Mouse (Mus musculus) embryonic fibroblast, embryonic 13.5 days (primary cell): ENCODE measurements around the gene Olfr373. TPM values are rescaled to one million over a fixed set of nuclear protein-coding genes. Genes with fewer than 3 reads are reported as not detected.
"Not testable (repeated sequence)": the region's sequence is repeated elsewhere in the genome, so short reads cannot be mapped to it uniquely, and the experiment has no call there.

Experiments
- H3K27ac ChIP-seq: 2 replicates; pipeline ENCODE4 v1.5.1; 2012; ENCODE audit warnings: low read length, control low read depth, inconsistent platforms; ENCODE audit not compliant: insufficient read depth
- H3K4me1 ChIP-seq: 2 replicates; pipeline ENCODE4 v1.6.1; 2011; ENCODE audit warnings: low read length; ENCODE audit not compliant: control insufficient read depth, insufficient read depth
- H3K4me3 ChIP-seq: 2 replicates; pipeline ENCODE4 v1.5.1; 2011; ENCODE audit warnings: mild to moderate bottlenecking, control low read depth, low read length; ENCODE audit not compliant: insufficient read depth
- CTCF ChIP-seq: IDR thresholded peaks from 2 replicates; pipeline ENCODE4 v1.5.1; 2011; ENCODE audit warnings: mild to moderate bottlenecking, control low read depth, low read length, moderate library complexity, borderline replicate concordance; ENCODE audit not compliant: insufficient read depth
- POLR2A ChIP-seq: IDR thresholded peaks from 2 replicates; pipeline ENCODE4 v1.6.1; 2011; ENCODE audit warnings: low read depth, mild to moderate bottlenecking, control low read depth, low read length, moderate library complexity
- polyA plus RNA-seq: library from polyadenylated mRNA; stranded (reverse); fragments of >200 nt; gene quantifications from 2 replicates; pipeline ENCODE4 v1.2.4, GENCODE M21; 2011; ENCODE audit warnings: low read depth; ENCODE audit not compliant: missing spikeins, insufficient read length

Gene Olfr373
- polyA plus RNA-seq, 1 experiment = not detected

DNA sequence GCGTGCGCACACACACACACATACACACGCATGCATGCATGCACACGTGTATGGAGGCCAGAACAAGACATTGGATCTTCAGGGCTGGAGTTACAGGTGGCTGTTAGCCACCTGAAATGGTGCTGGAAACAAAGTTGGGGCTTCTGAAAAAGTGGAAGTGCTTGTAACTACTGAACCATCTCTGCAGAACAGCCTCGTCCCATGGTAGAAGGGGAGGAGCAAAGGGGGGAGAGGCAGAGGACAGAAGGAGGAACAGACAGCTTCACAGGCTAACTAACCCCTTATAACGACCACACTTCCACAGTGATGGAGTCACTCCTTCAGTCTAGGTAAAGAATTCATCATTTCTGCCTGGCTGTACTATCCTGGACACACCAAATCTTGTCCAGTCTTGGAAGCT is 27.9 kb downstream of the Olfr373 start:
- Histone ChIP-seq H3K4me3 (no peak overlapping the region), H3K4me1 (no peaks in the 10 kb centered on the region), H3K27ac (no peak overlapping the region)
- TF ChIP-seq POLR2A = no peak
- no peak for TF ChIP-seq CTCF

DNA sequence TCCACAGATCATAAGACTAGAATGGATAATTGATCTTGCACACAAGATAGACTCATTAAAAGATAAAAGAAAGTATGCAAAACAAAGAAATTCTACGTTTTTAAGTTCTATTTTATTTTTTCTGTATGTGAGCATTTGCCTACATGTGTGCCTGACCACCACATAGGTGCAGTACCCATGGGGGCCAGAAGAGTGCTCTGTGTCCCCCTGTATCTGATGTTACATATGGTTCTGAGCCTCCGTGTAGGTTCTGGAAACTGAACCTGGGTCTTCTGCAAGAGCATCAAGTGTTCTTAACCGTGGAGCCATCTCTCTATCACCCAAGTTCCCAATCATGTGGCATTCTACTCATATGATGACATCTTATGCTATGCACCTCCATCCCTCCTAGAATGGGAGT is 29.5 kb downstream of the Olfr373 start:
- no peak for TF ChIP-seq CTCF

DNA sequence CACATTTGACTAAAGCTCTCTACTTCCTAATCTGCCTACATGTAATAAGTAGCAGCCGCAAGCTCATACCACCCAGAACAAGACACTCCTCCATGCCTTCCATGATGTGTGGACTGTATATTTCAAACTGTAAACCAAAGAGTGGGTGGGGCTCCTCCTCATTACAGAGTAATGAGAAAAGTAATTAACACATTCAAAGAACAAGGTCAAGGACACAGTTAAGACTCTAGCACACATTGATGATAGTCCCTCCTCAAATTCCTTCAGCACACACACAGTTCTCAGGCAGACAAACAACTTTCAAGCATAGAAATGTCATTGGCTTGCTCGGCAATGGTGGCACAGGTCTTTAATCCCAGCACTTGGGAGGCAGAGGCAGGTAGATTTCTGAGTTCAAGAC is 32.2 kb downstream of the Olfr373 start:
- TF ChIP-seq POLR2A = no peak
- TF ChIP-seq CTCF = no peak
- Histone ChIP-seq H3K27ac (no peak overlapping the region), H3K4me3 (no peak overlapping the region), H3K4me1 (no peaks in the 10 kb centered on the region)

More for the DNA sequence above, 29.5 kb downstream of the Olfr373 start:
- no peak overlapping the region for H3K27ac ChIP-seq
- H3K4me3 ChIP-seq = no peak overlapping the region
- no peaks in the 10 kb centered on the region for H3K4me1 ChIP-seq

DNA sequence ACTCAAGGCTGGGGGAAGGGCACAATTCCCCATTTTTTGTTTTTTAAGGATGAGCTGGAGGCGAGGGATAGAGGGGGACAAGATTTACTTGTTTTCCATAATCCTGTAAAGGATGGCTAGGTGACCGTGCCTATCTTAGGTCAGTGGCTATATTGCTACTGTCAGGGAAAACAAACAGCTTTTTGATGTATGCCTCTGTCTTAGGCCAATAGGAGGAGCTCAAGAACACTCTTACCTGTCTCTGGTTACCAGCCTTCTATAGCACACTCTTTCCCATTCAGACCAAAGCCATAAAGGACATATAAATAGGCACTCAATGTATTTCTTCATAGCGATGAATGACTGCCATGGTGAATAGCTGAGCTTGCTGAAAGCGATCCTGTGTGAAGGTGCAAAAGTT is 35.6 kb downstream of the Olfr373 start:
- H3K4me3 ChIP-seq = no peak overlapping the region
- no peaks in the 10 kb centered on the region for H3K4me1 ChIP-seq
- no peak overlapping the region for H3K27ac ChIP-seq
- TF ChIP-seq POLR2A (no peak), CTCF (no peak)

DNA sequence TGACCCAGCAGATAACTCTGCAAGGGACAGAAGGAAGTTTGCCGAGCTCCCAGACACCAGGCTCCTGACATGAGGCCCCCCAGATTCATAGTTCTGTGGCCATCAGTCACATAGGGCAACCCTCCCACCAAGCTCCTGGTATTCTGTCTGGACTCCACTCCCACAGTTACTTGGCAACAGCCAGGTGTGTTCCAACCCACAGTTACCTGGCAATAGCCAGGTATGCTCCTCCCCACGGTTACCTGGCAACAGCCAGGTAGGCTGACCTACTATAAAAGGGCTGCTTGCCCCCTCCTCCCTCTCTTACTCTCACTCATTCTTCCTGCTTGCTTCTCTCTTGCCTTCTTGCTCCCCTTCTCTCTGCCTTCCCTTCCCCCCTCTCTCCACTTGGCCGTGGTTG is 38.5 kb downstream of the Olfr373 start:
- not testable (repeated sequence) for H3K4me3 ChIP-seq, H3K4me1 ChIP-seq, H3K27ac ChIP-seq

DNA sequence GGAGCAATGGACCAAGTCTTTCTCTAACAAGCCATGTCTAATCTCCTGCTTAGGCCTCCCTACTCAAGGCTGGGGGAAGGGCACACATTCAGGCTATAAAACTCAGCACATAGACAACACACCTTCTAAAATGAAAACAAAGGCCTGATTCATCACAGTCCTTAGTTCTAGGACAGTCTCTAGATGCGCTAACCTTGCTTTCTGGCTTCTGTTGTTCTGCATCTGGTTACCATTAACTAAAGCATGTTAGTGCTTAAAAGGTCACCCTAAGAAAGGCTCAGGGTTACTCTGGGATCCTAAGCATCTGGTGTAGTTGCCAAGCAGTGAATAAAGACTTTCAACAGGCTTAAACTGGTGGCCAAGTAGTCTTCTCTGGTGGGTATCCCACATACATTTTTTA is 39.0 kb downstream of the Olfr373 start:
- Histone ChIP-seq H3K4me1 (no peaks in the 10 kb centered on the region), H3K4me3 (no peak overlapping the region), H3K27ac (no peak overlapping the region)
- no peak for TF ChIP-seq POLR2A
- no peak for TF ChIP-seq CTCF

DNA sequence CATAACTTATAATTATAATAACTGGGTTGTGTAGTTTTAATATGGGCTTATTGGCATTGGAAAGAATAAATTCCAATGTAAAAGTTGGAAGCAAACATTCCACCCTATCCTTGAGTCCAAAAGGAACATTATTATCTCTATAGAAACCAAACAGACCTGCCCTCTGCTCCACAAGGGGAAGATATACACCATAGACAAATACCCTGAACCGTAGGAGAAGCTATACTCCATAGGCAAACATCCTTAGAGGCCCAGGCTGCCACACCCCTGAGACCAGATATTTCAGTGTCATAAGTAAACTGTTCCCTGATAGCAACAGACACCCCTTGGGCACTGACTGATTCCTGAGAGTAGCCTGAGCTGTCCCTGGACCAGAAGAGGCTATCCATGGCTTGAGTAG is 44.9 kb downstream of the Olfr373 start:
- no peak for TF ChIP-seq POLR2A
- no peak for TF ChIP-seq CTCF
- Histone ChIP-seq H3K4me3 (no peak overlapping the region), H3K27ac (no peak overlapping the region), H3K4me1 (no peaks in the 10 kb centered on the region)

DNA sequence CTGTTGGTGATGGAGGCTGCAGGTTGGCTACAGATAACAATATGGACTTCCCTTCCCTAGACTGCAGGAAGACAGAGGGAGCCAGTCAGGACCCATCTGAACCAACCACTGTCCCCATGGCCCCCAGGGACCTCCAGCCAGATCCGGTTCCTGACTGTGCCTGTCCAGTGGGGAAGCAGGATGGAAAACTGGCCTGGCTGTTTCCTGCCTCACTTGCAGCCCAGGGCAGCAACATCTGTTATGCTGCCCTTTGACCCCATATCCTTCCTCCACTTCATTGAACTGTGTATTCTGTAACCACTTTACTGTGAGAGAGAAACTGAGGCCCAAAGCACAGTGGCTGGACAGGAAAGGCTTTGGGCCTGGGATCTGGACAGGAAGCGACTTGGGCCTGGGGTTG is 48.3 kb downstream of the Olfr373 start:
- TF ChIP-seq CTCF = no peak
- TF ChIP-seq POLR2A = no peak
- H3K27ac ChIP-seq = no peak overlapping the region
- no peaks in the 10 kb centered on the region for H3K4me1 ChIP-seq

DNA sequence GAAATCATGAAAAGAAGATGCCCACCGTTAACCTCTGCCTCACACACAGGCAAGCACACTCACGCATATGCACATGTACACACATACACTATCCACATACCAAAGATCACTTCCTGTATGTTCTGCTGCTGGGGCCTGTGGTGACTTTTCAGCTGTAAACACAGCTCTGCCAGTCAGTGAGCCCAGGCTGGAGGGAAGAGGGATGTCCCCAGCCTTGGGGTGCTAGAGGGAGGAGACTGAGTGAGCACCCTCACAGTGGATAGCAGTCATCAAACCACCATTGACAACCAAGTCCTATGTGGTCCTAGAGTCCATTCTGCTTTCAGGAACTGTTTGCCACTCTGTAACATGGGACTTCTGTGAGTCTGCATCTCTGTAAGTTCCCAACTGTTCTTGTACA is 48.9 kb downstream of the Olfr373 start:
- no peak for TF ChIP-seq CTCF
- TF ChIP-seq POLR2A = no peak
- H3K27ac ChIP-seq = no peak overlapping the region
- H3K4me1 ChIP-seq = no peaks in the 10 kb centered on the region
- no peak overlapping the region for H3K4me3 ChIP-seq

More for the DNA sequence above, 48.3 kb downstream of the Olfr373 start:
- H3K4me3 ChIP-seq = no peak overlapping the region

DNA sequence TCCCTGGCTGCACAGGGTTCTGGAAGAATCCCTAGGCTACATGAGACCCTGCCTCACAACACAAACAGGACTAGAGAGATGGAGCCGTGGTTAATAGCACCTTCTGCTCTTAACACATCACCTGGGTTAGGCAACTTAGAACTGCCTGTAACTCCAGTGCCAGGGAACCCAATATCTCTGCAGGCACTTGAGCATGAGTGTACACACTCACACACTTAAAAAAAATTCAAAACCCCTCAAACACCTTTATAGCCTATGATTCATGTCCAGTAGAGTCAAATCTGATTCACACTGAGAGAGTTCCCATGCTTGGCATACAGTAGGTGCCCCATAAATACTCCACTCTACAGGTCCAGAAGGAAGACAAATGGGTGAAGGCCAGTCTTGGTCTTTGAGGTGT is 49.4 kb downstream of the Olfr373 start:
- no peak for TF ChIP-seq CTCF
- no peak for TF ChIP-seq POLR2A
- H3K4me1 ChIP-seq = peaks cover under 1% of the 10 kb centered on the region; the same call in 1 of the 2 replicates
- H3K27ac ChIP-seq = no peak overlapping the region
- H3K4me3 ChIP-seq = no peak overlapping the region

DNA sequence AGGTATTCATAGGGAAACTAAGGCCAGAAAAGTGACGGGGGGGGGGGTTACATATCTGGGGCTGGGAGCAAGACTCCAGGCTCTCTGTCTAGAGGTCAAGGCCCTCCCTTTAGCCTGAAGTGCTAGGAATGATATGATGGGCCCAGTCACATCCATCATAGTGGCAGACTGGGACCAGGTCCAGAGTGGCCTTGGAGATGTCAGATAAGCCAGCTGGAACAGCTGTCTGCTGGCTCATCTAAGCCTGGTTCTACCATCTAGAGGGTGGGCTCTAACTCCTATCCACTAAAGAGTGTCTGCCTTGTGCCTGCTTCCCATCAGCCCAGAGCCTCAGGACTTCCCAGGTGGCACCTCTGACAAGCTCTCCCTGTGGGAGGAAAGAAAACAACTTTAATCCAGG is 49.9 kb downstream of the Olfr373 start:
- H3K4me1 ChIP-seq = peaks cover 4% of the 10 kb centered on the region
- H3K4me3 ChIP-seq = no peak overlapping the region
- no peak for TF ChIP-seq POLR2A
- no peak for TF ChIP-seq CTCF
- no peak overlapping the region for H3K27ac ChIP-seq
